Mouse (Mus musculus) embryonic fibroblast, embryonic 13.5 days (primary cell): ENCODE results near the gene Angptl1.

Source experiments
- CTCF ChIP-seq: IDR thresholded peaks from 2 replicates; pipeline ENCODE4 v1.5.1; 2011; ENCODE audit warnings: mild to moderate bottlenecking, control low read depth, low read length, moderate library complexity, borderline replicate concordance; ENCODE audit not compliant: insufficient read depth
- POLR2A ChIP-seq: IDR thresholded peaks from 2 replicates; pipeline ENCODE4 v1.6.1; 2011; ENCODE audit warnings: low read depth, mild to moderate bottlenecking, control low read depth, low read length, moderate library complexity

GRCm38 (mm10) chr1:156854558-156854957 lies 16.2 kb downstream of the Angptl1 start:
- TF ChIP-seq CTCF = no peak
- no peak for TF ChIP-seq POLR2A
